Comparison of ENCODE assay signal across 25 mouse cellular contexts in the genomic region with DNA sequence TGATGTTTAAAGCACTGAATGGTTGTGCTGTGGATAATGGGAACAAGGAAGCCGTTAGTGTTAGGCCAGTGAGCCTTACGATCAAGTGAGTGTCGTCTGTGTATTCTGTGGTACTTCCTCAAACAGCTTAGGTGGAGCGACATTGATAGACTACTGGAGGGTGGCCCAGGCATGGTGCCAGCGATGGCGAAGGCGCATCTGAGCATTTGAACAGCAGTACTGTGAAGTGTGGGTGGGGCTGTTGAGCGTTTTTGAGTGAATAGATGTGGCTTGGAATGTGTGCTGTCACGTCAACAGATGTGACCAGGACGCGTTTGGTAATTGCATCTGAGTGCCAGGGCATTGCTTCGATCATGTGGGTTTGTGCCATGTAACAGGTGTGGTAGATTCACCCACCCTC. TPM values are rescaled to one million over a fixed set of nuclear protein-coding genes. Genes with fewer than 3 reads are reported as not detected.
DNase-seq lines count a peak whose midpoint lies in the region; ATAC-seq lines count a peak whose summit lies in the region.
"Had no signal": no experiment of that assay in that cellular context is flagged by ENCODE, and none has a peak within 500 bp of the region (broad histone marks: within the 10 kb centered on the region; RNA-seq: fewer than 3 reads in every experiment).

No protein-coding gene starts in this region.

- peaks cover 22% of the 10 kb centered on the region for H3K4me1 ChIP-seq in limb, embryonic 13.5 days
- peaks cover 20% of the 10 kb centered on the region for H3K4me1 ChIP-seq in limb, embryonic 10.5 days
- H3K4me1 ChIP-seq in forebrain, embryonic 14.5 days (ENCODE audit: control insufficient read depth, insufficient read depth, low read length): peaks cover 10% of the 10 kb centered on the region

- H3K9ac ChIP-seq in limb, embryonic 13.5 days: peak overlapping the region; percentile 39; the same call in 1 of the 2 replicates
- H3K9ac ChIP-seq in forebrain, embryonic 14.5 days (ENCODE audit: low read length): no peak overlapping the region
- H3K9ac ChIP-seq: embryonic facial prominence, embryonic 12.5 days; embryonic facial prominence, embryonic 15.5 days; forebrain, embryonic 15.5 days; heart, embryonic 12.5 days; heart, embryonic 15.5 days; hindbrain, embryonic 13.5 days; intestine, embryonic 15.5 days had no signal

- no peaks in the 10 kb centered on the region for H3K9me3 ChIP-seq in limb, embryonic 13.5 days
- H3K9me3 ChIP-seq in limb, embryonic 10.5 days (replicated peaks): no peaks in the 10 kb centered on the region
- no peaks in the 10 kb centered on the region for H3K9me3 ChIP-seq in forebrain, embryonic 14.5 days (replicated peaks; ENCODE audit: control insufficient read depth, low read length)
- H3K9me3 ChIP-seq: embryonic facial prominence, embryonic 12.5 days; embryonic facial prominence, embryonic 15.5 days; forebrain, embryonic 15.5 days; heart, embryonic 12.5 days; heart, embryonic 15.5 days; hindbrain, embryonic 10.5 days; hindbrain, embryonic 13.5 days; intestine, embryonic 15.5 days had no signal

- H3K27ac ChIP-seq in limb, embryonic 13.5 days: no peak overlapping the region
- H3K27ac ChIP-seq in limb, embryonic 10.5 days: no peak overlapping the region
- no peak overlapping the region for H3K27ac ChIP-seq in forebrain, embryonic 14.5 days (ENCODE audit: low read depth, low read length)
- H3K27ac ChIP-seq: embryonic facial prominence, embryonic 12.5 days; embryonic facial prominence, embryonic 15.5 days; forebrain, embryonic 15.5 days; heart, embryonic 15.5 days; hindbrain, embryonic 10.5 days; hindbrain, embryonic 13.5 days; intestine, embryonic 15.5 days had no signal

- ATAC-seq in limb, embryonic 13.5 days (ENCODE audit: low FRiP score, low read depth): no peak
- ATAC-seq in forebrain, embryonic 14.5 days: no peak
- ATAC-seq: activated CD4-positive, CD25-positive, alpha-beta regulatory T cell, adult 4 months; forebrain, embryonic 15.5 days; hindbrain, embryonic 16.5 days; intestine, embryonic 15.5 days had no signal

- intact Hi-C loops in gastrocnemius, postnatal 14 days (cut with DNase I; ENCODE audit: low total_unique reads): no loop called here

- no peaks in the 10 kb centered on the region for H3K27me3 ChIP-seq in limb, embryonic 13.5 days
- no peaks in the 10 kb centered on the region for H3K27me3 ChIP-seq in limb, embryonic 10.5 days (ENCODE audit: low read depth, poor library complexity, severe bottlenecking)
- no peaks in the 10 kb centered on the region for H3K27me3 ChIP-seq in forebrain, embryonic 14.5 days (replicated peaks; ENCODE audit: control insufficient read depth, insufficient read depth, low read length)
- H3K27me3 ChIP-seq: embryonic facial prominence, embryonic 12.5 days; embryonic facial prominence, embryonic 15.5 days; forebrain, embryonic 15.5 days; heart, embryonic 12.5 days; heart, embryonic 15.5 days; hindbrain, embryonic 13.5 days; intestine, embryonic 15.5 days had no signal

- peak; percentile 37 for DNase-seq in cerebellum, adult 11-12 months
- no peak for DNase-seq in cerebellum, adult 9-11 months
- no peak for DNase-seq in limb, embryonic 10.5 days (ENCODE audit: low spot score)
- peak; percentile 92 for DNase-seq in MEL-GATA-1-ER (ENCODE audit: extremely low read depth, low read depth)
- no peak for DNase-seq in forebrain, embryonic 14.5 days (ENCODE audit: low spot score)
- no peak for DNase-seq in gastrocnemius, postnatal 14 days
- DNase-seq: adrenal gland, adult 8-10 months; adrenal gland, postnatal 25 days; cerebellum, adult 2 months; cerebellum, postnatal 14 days; gastrocnemius, postnatal 36 days; heart, postnatal 10 days; heart, postnatal 36 days had no signal

- peaks cover 58% of the 10 kb centered on the region for H3K36me3 ChIP-seq in limb, embryonic 13.5 days
- H3K36me3 ChIP-seq in limb, embryonic 10.5 days: peaks cover 64% of the 10 kb centered on the region
- peaks cover 55% of the 10 kb centered on the region for H3K36me3 ChIP-seq in forebrain, embryonic 14.5 days (ENCODE audit: control insufficient read depth, insufficient read depth, low read length)

- no peak overlapping the region for H3K4me2 ChIP-seq in limb, embryonic 13.5 days (replicated peaks)
- no peak overlapping the region for H3K4me2 ChIP-seq in forebrain, embryonic 14.5 days (ENCODE audit: low read length)
- H3K4me2 ChIP-seq: embryonic facial prominence, embryonic 12.5 days; embryonic facial prominence, embryonic 15.5 days; forebrain, embryonic 15.5 days; heart, embryonic 12.5 days; heart, embryonic 15.5 days; hindbrain, embryonic 13.5 days; intestine, embryonic 15.5 days had no signal

- WGBS in limb, embryonic 13.5 days: 90% methylated on average over 12 of the region's 12 CpGs
- 94% methylated on average over 12 of the region's 12 CpGs for WGBS in limb, embryonic 10.5 days
- WGBS in forebrain, embryonic 14.5 days: 82% methylated on average over 12 of the region's 12 CpGs

- no peak overlapping the region for H3K4me3 ChIP-seq in limb, embryonic 13.5 days
- no peak overlapping the region for H3K4me3 ChIP-seq in limb, embryonic 10.5 days
- no peak overlapping the region for H3K4me3 ChIP-seq in forebrain, embryonic 14.5 days (ENCODE audit: low read depth, low read length)
- H3K4me3 ChIP-seq: embryonic facial prominence, embryonic 12.5 days; embryonic facial prominence, embryonic 15.5 days; forebrain, embryonic 15.5 days; heart, embryonic 12.5 days; heart, embryonic 15.5 days; hindbrain, embryonic 10.5 days; hindbrain, embryonic 13.5 days; intestine, embryonic 15.5 days had no signal

RNA-seq across cellular contexts. Expression of gene Ddost, which starts 3.2 kb away (rescaled TPM):
- polyA plus RNA-seq in limb, embryonic 13.5 days (2015; fragmentation: Nextera tagmentation; extraction: Ambion mirVana): 356 and 364 TPM in 2 replicates
- polyA plus RNA-seq in limb, embryonic 10.5 days (2016; fragmentation: Nextera tagmentation; extraction: Ambion mirVana): 311 and 314 TPM in 2 replicates
- 182 and 192 TPM in 2 replicates for polyA plus RNA-seq in forebrain, embryonic 14.5 days (2014; fragmentation: Nextera tagmentation; extraction: Ambion mirVana)
- total RNA-seq in gastrocnemius, postnatal 14 days (2021): 10 to 100 TPM; 51.0 to 59.3 TPM

RNA-seq across cellular contexts. Expression of gene Pink1, which starts 18.4 kb away (rescaled TPM):
- 50.5 and 57.0 TPM in 2 replicates for polyA plus RNA-seq in limb, embryonic 13.5 days (2015; fragmentation: Nextera tagmentation; extraction: Ambion mirVana)
- 23.9 and 32.8 TPM in 2 replicates for polyA plus RNA-seq in limb, embryonic 10.5 days (2016; fragmentation: Nextera tagmentation; extraction: Ambion mirVana)
- polyA plus RNA-seq in forebrain, embryonic 14.5 days (2014; fragmentation: Nextera tagmentation; extraction: Ambion mirVana): 42.2 and 47.6 TPM in 2 replicates
- 100 to 1,000 TPM; 259 to 277 TPM for total RNA-seq in gastrocnemius, postnatal 14 days (2021)

RNA-seq across cellular contexts. Expression of gene Kif17, which starts 57.5 kb away (rescaled TPM):
- 1.2 and 1.4 TPM in 2 replicates for polyA plus RNA-seq in limb, embryonic 13.5 days (2015; fragmentation: Nextera tagmentation; extraction: Ambion mirVana)
- polyA plus RNA-seq in limb, embryonic 10.5 days (2016; fragmentation: Nextera tagmentation; extraction: Ambion mirVana): 0.20 and 0.99 TPM in 2 replicates
- polyA plus RNA-seq in forebrain, embryonic 14.5 days (2014; fragmentation: Nextera tagmentation; extraction: Ambion mirVana): 0.61 and 0.85 TPM in 2 replicates
- not detected for total RNA-seq in gastrocnemius, postnatal 14 days (2021)
- total RNA-seq: gastrocnemius, postnatal 36 days had no signal
- polyA plus RNA-seq: activated CD4-positive, CD25-positive, alpha-beta regulatory T cell, adult 4 months; forebrain, embryonic 11.5 days had no signal

RNA-seq across cellular contexts. Expression of gene Sh2d5, which starts 57.5 kb away (rescaled TPM):
- polyA plus RNA-seq in limb, embryonic 13.5 days (2015; fragmentation: Nextera tagmentation; extraction: Ambion mirVana): 0.85 and 0.87 TPM in 2 replicates
- 2.0 and 3.5 TPM in 2 replicates for polyA plus RNA-seq in limb, embryonic 10.5 days (2016; fragmentation: Nextera tagmentation; extraction: Ambion mirVana)
- 4.0 and 4.6 TPM in 2 replicates for polyA plus RNA-seq in forebrain, embryonic 14.5 days (2014; fragmentation: Nextera tagmentation; extraction: Ambion mirVana)
- not detected for total RNA-seq in gastrocnemius, postnatal 14 days (2021)
- total RNA-seq: heart, postnatal 36 days had no signal

Comparison
In these comparisons a context has a peak if more than half of its experiments do, and no peak if none do; other contexts are left out.
1. DNase-seq: peak in cerebellum, adult 11-12 months (single experiment) and MEL-GATA-1-ER (single experiment); none in cerebellum, adult 9-11 months (single experiment), limb, embryonic 10.5 days (single experiment), forebrain, embryonic 14.5 days (single experiment) and gastrocnemius, postnatal 14 days (single experiment).